ENCODE assay signal across 8 mouse cellular contexts in genomic region chr4:99657831-99658470, GRCm38 (mm10). TPM values are rescaled to one million over a fixed set of nuclear protein-coding genes. Genes with fewer than 3 reads are reported as not detected.
DNase-seq lines count a peak whose midpoint lies in the region; ATAC-seq and TF ChIP-seq lines count a peak whose summit lies in the region.

No protein-coding gene starts in this region.

- no peak for TF ChIP-seq CTCF in thymus, adult 2 months (IDR thresholded peaks at IDR 0.05; ENCODE audit: borderline replicate concordance, control insufficient read depth, extremely low read depth, insufficient read depth, low read length, poor library complexity)

- TF ChIP-seq POLR2A in thymus, adult 2 months (IDR thresholded peaks at IDR 0.05; ENCODE audit: control insufficient read depth, extremely low read depth, insufficient read depth, low read length, poor library complexity) = no peak

- no peak for ATAC-seq in megakaryocyte progenitor cell, adult 5-6 weeks (replicated peaks; ENCODE audit: poor library complexity)

- peaks cover 97% of the 10 kb centered on the region for H3K27me3 ChIP-seq in heart, embryonic 10.5 days (ENCODE audit: insufficient read depth, poor library complexity, severe bottlenecking)
- H3K27me3 ChIP-seq in thymus, adult 2 months (ENCODE audit: control insufficient read depth, insufficient read depth, low read length) = peaks cover 54% of the 10 kb centered on the region

- peak overlapping the region; percentile 52 for H3K4me3 ChIP-seq in heart, embryonic 10.5 days
- H3K4me3 ChIP-seq in thymus, adult 2 months (ENCODE audit: control insufficient read depth, insufficient read depth, low read length) = no peak overlapping the region

- intact Hi-C loops in heart, postnatal 10 days (cut with DNase I) = no loop called here

- H3K4me1 ChIP-seq in heart, embryonic 10.5 days = peaks cover 35% of the 10 kb centered on the region
- H3K4me1 ChIP-seq in thymus, adult 2 months (replicated peaks; ENCODE audit: control insufficient read depth, insufficient read depth, low read length) = peaks cover 5% of the 10 kb centered on the region

- 1% methylated on average over 36 of the region's 41 CpGs for WGBS in heart, embryonic 10.5 days
- 9% methylated on average over 41 of the region's 41 CpGs for WGBS in thymus, adult 2 months

- H3K36me3 ChIP-seq in heart, embryonic 10.5 days = no peaks in the 10 kb centered on the region
- H3K36me3 ChIP-seq in thymus, adult 2 months (ENCODE audit: control insufficient read depth, insufficient read depth, low read length) = no peaks in the 10 kb centered on the region

- no peaks in the 10 kb centered on the region for H3K9me3 ChIP-seq in heart, embryonic 10.5 days

- DNase-seq in heart, embryonic 10.5 days (ENCODE audit: low spot score) = no peak
- DNase-seq in heart, adult 11 months = no peak
- peak; percentile 6 to 10 for DNase-seq in cerebellum, postnatal 36 days
- DNase-seq in heart, postnatal 10 days = peak; percentile 20 to 27
- DNase-seq in mesoderm, embryonic 11.5 days (ENCODE audit: low read depth, low spot score) = peak; percentile 59
- DNase-seq in thymus, adult 2 months = no peak
- DNase-seq in right cerebral cortex, postnatal 14 days = no peak

- H3K27ac ChIP-seq in heart, embryonic 10.5 days = no peak overlapping the region
- H3K27ac ChIP-seq in thymus, adult 2 months (ENCODE audit: control insufficient read depth, insufficient read depth, low read length) = no peak overlapping the region

RNA-seq across cellular contexts. Expression of gene Foxd3, which starts 1.9 kb away (rescaled TPM):
- 0.18 TPM in 1 of 2 replicates, not detected in the other for polyA plus RNA-seq in heart, embryonic 10.5 days (2016; fragmentation: Nextera tagmentation; extraction: Ambion mirVana)
- 1 to 10 TPM in 1 of 2 experiments, under 1 TPM in 1; 0.79 to 1.4 TPM for total RNA-seq in heart, postnatal 10 days (2021)
- polyA plus RNA-seq in thymus, adult 2 months (2012; rRNA removed) = 1.5 and 1.8 TPM in 2 replicates
- not detected in 2 replicates for total RNA-seq in megakaryocyte progenitor cell, adult 5-6 weeks (2015)
- not detected in 2 replicates for total RNA-seq in megakaryocyte progenitor cell, adult 5-6 weeks (2017)

RNA-seq across cellular contexts. Expression of gene Alg6, which starts 57.5 kb away (rescaled TPM):
- 13.2 and 16.2 TPM in 2 replicates for polyA plus RNA-seq in heart, embryonic 10.5 days (2016; fragmentation: Nextera tagmentation; extraction: Ambion mirVana)
- 1 to 10 TPM; 7.9 to 8.0 TPM for total RNA-seq in heart, postnatal 10 days (2021)
- 3.9 and 5.0 TPM in 2 replicates for polyA plus RNA-seq in thymus, adult 2 months (2012; rRNA removed)
- total RNA-seq in megakaryocyte progenitor cell, adult 5-6 weeks (2015) = 19.3 and 27.1 TPM in 2 replicates
- 18.2 and 20.6 TPM in 2 replicates for total RNA-seq in megakaryocyte progenitor cell, adult 5-6 weeks (2017)

Comparison
In these comparisons a context has a peak if more than half of its experiments do, and no peak if none do; other contexts are left out.
1. DNase-seq: peak in cerebellum, postnatal 36 days (2 of 2), heart, postnatal 10 days (2 of 2) and mesoderm, embryonic 11.5 days (single experiment); none in heart, embryonic 10.5 days (single experiment), heart, adult 11 months (single experiment), thymus, adult 2 months (single experiment) and right cerebral cortex, postnatal 14 days (single experiment).